Mouse (Mus musculus) CH12.LX (cell line): Measurements from ENCODE around the gene Rsph9.

Experiments
- CTCF ChIP-seq, 2 experiments: IDR thresholded peaks in 1 of 2; conservative IDR thresholded peaks in 1 of 2; 2 replicates each; pipeline ENCODE4 v1.5.1; 2011 to 2012; ENCODE audit warnings: low read depth in 2 of 2, low read length in 2 of 2, improper control_type of control experiment in 1 of 2, inconsistent platforms in 1 of 2, mild to moderate bottlenecking in 1 of 2, moderate library complexity in 1 of 2
- EP300 ChIP-seq: IDR thresholded peaks from 2 replicates; pipeline ENCODE4 v1.6.1; 2011; ENCODE audit warnings: low read length, improper control_type of control experiment
- HCFC1 ChIP-seq: IDR thresholded peaks from 2 replicates; pipeline ENCODE4 v1.6.1; 2012; ENCODE audit warnings: low read depth, mild to moderate bottlenecking, inconsistent platforms, low read length, improper control_type of control experiment
- POLR2A ChIP-seq: IDR thresholded peaks from 2 replicates; pipeline ENCODE4 v1.6.1; 2011; ENCODE audit warnings: low read depth, mild to moderate bottlenecking, improper control_type of control experiment, low read length
- TBP ChIP-seq: conservative IDR thresholded peaks from 2 replicates; pipeline ENCODE4 v1.6.1; 2011; ENCODE audit warnings: low read depth, low read length, improper control_type of control experiment
- TCF12 ChIP-seq: IDR thresholded peaks from 2 replicates; pipeline ENCODE4 v1.6.1; 2014; ENCODE audit warnings: low read depth, mild to moderate bottlenecking, inconsistent platforms, low read length, improper control_type of control experiment
- USF1 ChIP-seq: IDR thresholded peaks from 2 replicates; pipeline ENCODE4 v1.6.1; 2014; ENCODE audit warnings: low read depth, mild to moderate bottlenecking, inconsistent platforms, low read length, improper control_type of control experiment
- ZC3H11A ChIP-seq: IDR thresholded peaks from 2 replicates; pipeline ENCODE4 v1.6.1; 2012; ENCODE audit warnings: low read depth, mild to moderate bottlenecking, inconsistent platforms, low read length, improper control_type of control experiment

GRCm38 (mm10) chr17:46080388-46080787 lies 63.6 kb downstream of the Rsph9 start:
- TF ChIP-seq POLR2A, result no peak
- no peak for TF ChIP-seq ZC3H11A
- TF ChIP-seq USF1, result no peak
- TF ChIP-seq TBP, result no peak
- no peak for TF ChIP-seq TCF12
- TF ChIP-seq HCFC1, result no peak
- no peak for TF ChIP-seq CTCF (conservative IDR thresholded peaks at IDR 0.05 in 1 of 2, IDR thresholded peaks at IDR 0.05 in 1 of 2; ENCODE audit: low read depth in 2 of 2, low read length in 2 of 2)
- TF ChIP-seq EP300, result no peak
